Mouse (Mus musculus): Measurements from ENCODE around the gene 4921524J17Rik. TPM values are rescaled to one million over a fixed set of nuclear protein-coding genes. Genes with fewer than 3 reads are reported as not detected.

Gene 4921524J17Rik
- 20.0 TPM for polyA plus RNA-seq (2015; fragmentation: Illumina TruSeq; extraction: RNeasy Lipid Tissue Mini Kit (QIAGEN cat#74804); ENCODE audit: insufficient read depth, low replicate concordance)

DNA sequence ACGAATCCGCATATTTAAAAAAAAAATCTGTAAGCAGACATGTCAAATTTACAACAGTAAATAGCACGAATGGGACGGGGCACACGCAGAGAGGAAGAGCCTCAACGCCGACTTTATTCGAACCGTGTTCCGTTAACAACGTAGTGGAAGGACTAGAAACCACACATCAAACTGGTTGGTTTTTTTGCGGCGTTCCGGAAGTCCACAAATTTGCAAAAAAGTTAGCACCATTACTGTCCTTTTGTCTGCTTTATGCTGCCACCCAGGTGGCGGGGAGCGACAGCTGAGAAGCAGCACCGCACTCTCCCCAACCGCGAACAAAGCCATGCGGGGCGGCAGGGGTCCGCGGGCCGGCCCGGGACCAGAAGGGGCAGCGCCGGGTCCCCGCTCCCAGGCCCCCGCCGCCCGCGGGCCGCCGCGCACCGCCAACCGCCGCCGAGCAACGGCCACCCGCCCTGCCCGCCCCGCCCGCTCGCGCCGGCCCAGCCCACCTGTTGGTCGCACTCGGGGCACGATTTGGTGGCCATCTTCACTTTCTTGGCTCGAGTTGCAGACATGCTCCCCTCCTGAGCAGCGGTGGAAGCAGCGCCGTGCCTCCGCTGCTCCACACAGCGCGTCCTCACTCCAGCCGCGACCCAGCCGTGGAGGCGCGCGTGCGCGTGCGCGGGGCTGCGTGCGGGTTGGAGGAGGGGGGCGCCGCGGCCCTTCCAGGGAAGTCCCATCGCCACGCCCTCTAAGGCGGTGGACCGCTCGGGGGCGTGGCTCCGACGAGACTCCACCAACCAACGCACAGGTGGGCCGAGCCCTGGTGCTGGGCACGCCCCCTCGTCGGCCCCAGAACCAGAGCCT is at the start of gene 4921524J17Rik:
Gene 4921524J17Rik, minus strand, starts transcription at position 666 of the 849 bp plus-strand sequence.

GRCm38 (mm10) chr8:85386205-85386604 is 46.4 kb downstream of the 4921524J17Rik start, which contains the start of gene Mylk3:
TSS of gene Mylk3 (minus strand) at chr8:85386345.

Other genes with a start within 250 kb of the 4921524J17Rik start
- gene Olfr371, start 206.8 kb downstream of the 4921524J17Rik start, polyA plus RNA-seq (2015; fragmentation: Illumina TruSeq; extraction: RNeasy Lipid Tissue Mini Kit (QIAGEN cat#74804); ENCODE audit: insufficient read depth, low replicate concordance): not detected
- 47.6 TPM for gene Orc6, start 133.2 kb downstream of the 4921524J17Rik start, polyA plus RNA-seq (2015; fragmentation: Illumina TruSeq; extraction: RNeasy Lipid Tissue Mini Kit (QIAGEN cat#74804); ENCODE audit: insufficient read depth, low replicate concordance)
- gene Vps35, start 133.0 kb downstream of the 4921524J17Rik start, polyA plus RNA-seq (2015; fragmentation: Illumina TruSeq; extraction: RNeasy Lipid Tissue Mini Kit (QIAGEN cat#74804); ENCODE audit: insufficient read depth, low replicate concordance): 108 TPM
- 15.2 TPM for gene Mylk3, start 46.5 kb downstream of the 4921524J17Rik start, polyA plus RNA-seq (2015; fragmentation: Illumina TruSeq; extraction: RNeasy Lipid Tissue Mini Kit (QIAGEN cat#74804); ENCODE audit: insufficient read depth, low replicate concordance)
- gene Gpt2, start 59.7 kb upstream of the 4921524J17Rik start, polyA plus RNA-seq (2015; fragmentation: Illumina TruSeq; extraction: RNeasy Lipid Tissue Mini Kit (QIAGEN cat#74804); ENCODE audit: insufficient read depth, low replicate concordance): 2.3 TPM
- gene Dnaja2, start 122.5 kb upstream of the 4921524J17Rik start, polyA plus RNA-seq (2015; fragmentation: Illumina TruSeq; extraction: RNeasy Lipid Tissue Mini Kit (QIAGEN cat#74804); ENCODE audit: insufficient read depth, low replicate concordance): 160 TPM